Mouse (Mus musculus): ENCODE data around the gene Nfkbib. TPM values are rescaled to one million over a fixed set of nuclear protein-coding genes. Genes with fewer than 3 reads are reported as not detected.

The Nfkbib gene
- polyA plus RNA-seq, 1 experiment from 2014 or later = 31.2 TPM

DNA sequence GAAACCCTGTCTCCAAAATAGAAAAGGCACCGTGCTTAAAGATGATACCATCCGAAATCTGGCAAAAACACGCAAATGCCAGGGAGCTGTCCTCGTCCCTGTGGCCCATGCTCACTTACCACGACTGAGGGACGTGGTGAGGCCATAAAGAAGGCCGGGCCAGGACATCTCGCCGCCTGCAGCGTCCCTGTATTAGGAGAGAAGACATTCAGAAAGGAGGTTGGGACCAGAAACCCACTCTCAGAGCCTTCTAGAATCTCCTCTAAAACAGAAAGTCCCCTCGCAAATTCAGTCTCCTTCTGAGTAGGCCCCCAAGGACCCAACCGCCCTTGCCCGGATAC lies 26.0 kb downstream of the Nfkbib start:
- H3K4me1 ChIP-seq (replicated peaks; ENCODE audit: control insufficient read depth, insufficient read depth) = no peaks in the 10 kb centered on the region
- 1% methylated on average over 13 of the region's 13 CpGs for WGBS
- peak overlapping the region; percentile 86 for H3K4me2 ChIP-seq (replicated peaks; ENCODE audit: low read depth)
- H3K4me3 ChIP-seq (ENCODE audit: low read depth, low read length) = peak overlapping the region; percentile 63
- no peak for DNase-seq (ENCODE audit: low spot score)
- H3K9me3 ChIP-seq (ENCODE audit: control insufficient read depth, low read length) = no peaks in the 10 kb centered on the region
- no peak for TF ChIP-seq CTCF (IDR thresholded peaks at IDR 0.05; ENCODE audit: low read depth)
- TF ChIP-seq EP300 (optimal IDR thresholded peaks at IDR 0.05) = no peak
- H3K27ac ChIP-seq (replicated peaks) = peak overlapping the region; percentile 81
- no peaks in the 10 kb centered on the region; the same call in none of the 2 replicates for H3K36me3 ChIP-seq (ENCODE audit: control insufficient read depth, insufficient read depth, low read length)
- H3K27me3 ChIP-seq (ENCODE audit: control insufficient read depth, insufficient read depth, low read length) = no peaks in the 10 kb centered on the region
- ATAC-seq (ENCODE audit: low FRiP score, low TSS enrichment) = no peak; the same call in none of the 2 replicates
- H3K9ac ChIP-seq (ENCODE audit: low read length) = peak overlapping the region; percentile 70

DNA sequence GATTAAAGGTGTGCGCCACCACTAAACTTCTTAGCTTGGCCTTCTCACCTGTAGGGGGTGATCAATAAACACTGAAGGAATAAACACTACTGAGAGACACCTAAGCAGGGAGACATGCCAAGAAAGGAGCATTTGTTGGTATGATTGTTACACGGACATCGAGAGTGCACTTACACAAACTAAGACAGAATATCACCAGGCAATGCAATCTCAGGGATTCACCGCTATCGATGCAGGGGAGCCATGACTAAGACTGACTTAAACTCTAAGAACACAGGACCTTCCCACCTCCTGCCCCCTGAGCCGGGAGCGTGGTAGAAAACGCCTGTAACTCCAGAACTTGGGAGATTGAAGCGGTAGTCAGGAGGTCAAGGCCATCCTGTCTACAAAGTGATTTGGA lies 26.4 kb downstream of the Nfkbib start:
- no peak for DNase-seq (ENCODE audit: low spot score)
- ATAC-seq (ENCODE audit: low FRiP score, low TSS enrichment) = no peak
- Histone ChIP-seq H3K9ac (ENCODE audit: low read length) (peak overlapping the region; percentile 70), H3K27ac (replicated peaks) (peak overlapping the region; percentile 81), H3K36me3 (ENCODE audit: control insufficient read depth, insufficient read depth, low read length) (no peaks in the 10 kb centered on the region; the same call in none of the 2 replicates), H3K4me1 (replicated peaks; ENCODE audit: control insufficient read depth, insufficient read depth) (no peaks in the 10 kb centered on the region), H3K27me3 (ENCODE audit: control insufficient read depth, insufficient read depth, low read length) (no peaks in the 10 kb centered on the region), H3K4me3 (ENCODE audit: low read depth, low read length) (peak overlapping the region; percentile 63), H3K9me3 (ENCODE audit: control insufficient read depth, low read length) (no peaks in the 10 kb centered on the region), H3K4me2 (replicated peaks; ENCODE audit: low read depth) (peak overlapping the region; percentile 86)
- WGBS = 29% methylated on average over 9 of the region's 9 CpGs
- TF ChIP-seq CTCF (IDR thresholded peaks at IDR 0.05; ENCODE audit: low read depth) (peak; percentile 27), EP300 (optimal IDR thresholded peaks at IDR 0.05) (no peak)

DNA sequence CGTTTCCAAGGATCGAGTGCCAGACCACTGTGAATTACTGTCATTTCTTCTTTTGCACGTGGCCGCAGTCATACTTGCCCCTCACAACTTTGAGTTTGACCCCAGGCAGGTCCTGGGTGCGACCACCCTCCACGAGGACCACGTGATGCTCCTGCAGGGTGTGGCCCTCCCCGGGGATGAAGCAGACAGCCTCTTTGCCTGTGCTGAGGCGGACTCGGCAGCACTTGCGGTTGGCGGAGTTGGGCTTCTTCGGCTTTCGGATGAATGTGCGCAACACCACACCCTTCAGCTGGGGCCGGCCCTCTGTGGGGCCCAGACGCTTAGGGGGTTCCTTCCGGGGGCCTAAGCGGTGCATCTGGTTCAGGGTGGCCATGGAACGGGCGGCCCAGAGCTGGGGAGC lies 27.5 kb downstream of the Nfkbib start:
- Histone ChIP-seq H3K9ac (ENCODE audit: low read length) (no peak overlapping the region), H3K27ac (replicated peaks) (no peak overlapping the region), H3K4me1 (replicated peaks; ENCODE audit: control insufficient read depth, insufficient read depth) (no peaks in the 10 kb centered on the region), H3K27me3 (ENCODE audit: control insufficient read depth, insufficient read depth, low read length) (no peaks in the 10 kb centered on the region), H3K36me3 (ENCODE audit: control insufficient read depth, insufficient read depth, low read length) (no peaks in the 10 kb centered on the region; the same call in none of the 2 replicates), H3K4me2 (replicated peaks; ENCODE audit: low read depth) (no peak overlapping the region), H3K9me3 (ENCODE audit: control insufficient read depth, low read length) (no peaks in the 10 kb centered on the region), H3K4me3 (ENCODE audit: low read depth, low read length) (no peak overlapping the region)
- no peak for DNase-seq (ENCODE audit: low spot score)
- 93% methylated on average over 21 of the region's 21 CpGs for WGBS
- TF ChIP-seq CTCF (IDR thresholded peaks at IDR 0.05; ENCODE audit: low read depth) = no peak
- no peak for TF ChIP-seq EP300 (optimal IDR thresholded peaks at IDR 0.05)
- ATAC-seq (ENCODE audit: low FRiP score, low TSS enrichment) = no peak

DNA sequence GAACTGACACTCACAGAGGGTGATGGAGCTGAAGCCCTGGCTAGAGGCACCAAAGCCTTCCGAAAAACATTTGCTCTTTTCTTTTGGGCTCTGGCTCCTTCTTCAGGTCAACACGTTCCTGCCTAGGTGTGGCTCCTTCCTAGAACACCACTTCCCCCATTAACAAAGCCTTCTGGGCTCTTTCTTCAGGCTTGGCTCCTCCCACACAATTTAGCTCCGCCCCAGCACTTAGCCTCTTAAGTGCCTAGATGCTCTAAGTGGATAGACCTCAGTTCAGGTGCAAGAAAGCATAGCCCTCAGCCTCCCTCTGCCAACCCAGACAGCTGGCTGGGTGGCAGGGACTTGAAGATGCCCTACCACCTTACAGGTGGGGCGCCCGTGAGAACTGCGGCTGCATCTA lies 31.6 kb downstream of the Nfkbib start:
- Histone ChIP-seq H3K36me3 (ENCODE audit: control insufficient read depth, insufficient read depth, low read length) (no peaks in the 10 kb centered on the region; the same call in none of the 2 replicates), H3K27ac (replicated peaks) (no peak overlapping the region), H3K4me2 (replicated peaks; ENCODE audit: low read depth) (no peak overlapping the region), H3K4me3 (ENCODE audit: low read depth, low read length) (no peak overlapping the region), H3K27me3 (ENCODE audit: control insufficient read depth, insufficient read depth, low read length) (no peaks in the 10 kb centered on the region), H3K9ac (ENCODE audit: low read length) (no peak overlapping the region), H3K9me3 (ENCODE audit: control insufficient read depth, low read length) (no peaks in the 10 kb centered on the region), H3K4me1 (replicated peaks; ENCODE audit: control insufficient read depth, insufficient read depth) (peaks cover 4% of the 10 kb centered on the region; the same call in 1 of the 2 replicates)
- WGBS = 73% methylated on average over 6 of the region's 6 CpGs
- ATAC-seq (ENCODE audit: low FRiP score, low TSS enrichment) (no peak), DNase-seq (ENCODE audit: low spot score) (no peak)
- TF ChIP-seq EP300 (optimal IDR thresholded peaks at IDR 0.05) (no peak), CTCF (IDR thresholded peaks at IDR 0.05; ENCODE audit: low read depth) (no peak)

DNA sequence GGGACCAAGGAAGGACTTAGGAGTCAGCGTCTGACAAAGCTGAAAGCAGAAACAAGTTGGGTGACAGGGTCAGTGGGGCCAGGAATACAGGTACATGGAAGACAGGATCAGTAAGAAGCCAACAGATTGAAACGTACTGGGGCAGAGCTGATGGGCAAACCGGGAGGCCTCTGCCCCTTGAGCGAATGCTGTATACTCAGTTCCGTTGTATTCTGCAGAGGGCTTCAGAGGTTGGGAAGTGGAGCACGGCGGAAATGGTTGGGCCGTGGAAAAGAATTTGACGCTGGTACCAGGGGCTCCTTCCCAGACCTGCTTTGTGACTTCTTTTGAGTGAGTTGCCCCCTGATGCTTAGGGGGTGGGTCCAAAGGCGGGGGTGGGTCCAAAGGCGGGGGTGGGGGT lies 34.1 kb downstream of the Nfkbib start:
- Histone ChIP-seq H3K4me1 (replicated peaks; ENCODE audit: control insufficient read depth, insufficient read depth) (peaks cover 4% of the 10 kb centered on the region; the same call in 1 of the 2 replicates), H3K9ac (ENCODE audit: low read length) (no peak overlapping the region), H3K36me3 (ENCODE audit: control insufficient read depth, insufficient read depth, low read length) (no peaks in the 10 kb centered on the region; the same call in none of the 2 replicates), H3K9me3 (ENCODE audit: control insufficient read depth, low read length) (no peaks in the 10 kb centered on the region), H3K27ac (replicated peaks) (no peak overlapping the region), H3K4me3 (ENCODE audit: low read depth, low read length) (peak overlapping the region; percentile 34; the same call in 1 of the 2 replicates), H3K4me2 (replicated peaks; ENCODE audit: low read depth) (peak overlapping the region; percentile 66), H3K27me3 (ENCODE audit: control insufficient read depth, insufficient read depth, low read length) (no peaks in the 10 kb centered on the region)
- WGBS = 24% methylated on average over 11 of the region's 11 CpGs
- ATAC-seq (ENCODE audit: low FRiP score, low TSS enrichment) (peak; percentile 3; the same call in 1 of the 2 replicates), DNase-seq (ENCODE audit: low spot score) (no peak)
- TF ChIP-seq CTCF (IDR thresholded peaks at IDR 0.05; ENCODE audit: low read depth) = no peak
- TF ChIP-seq EP300 (optimal IDR thresholded peaks at IDR 0.05) = no peak

DNA sequence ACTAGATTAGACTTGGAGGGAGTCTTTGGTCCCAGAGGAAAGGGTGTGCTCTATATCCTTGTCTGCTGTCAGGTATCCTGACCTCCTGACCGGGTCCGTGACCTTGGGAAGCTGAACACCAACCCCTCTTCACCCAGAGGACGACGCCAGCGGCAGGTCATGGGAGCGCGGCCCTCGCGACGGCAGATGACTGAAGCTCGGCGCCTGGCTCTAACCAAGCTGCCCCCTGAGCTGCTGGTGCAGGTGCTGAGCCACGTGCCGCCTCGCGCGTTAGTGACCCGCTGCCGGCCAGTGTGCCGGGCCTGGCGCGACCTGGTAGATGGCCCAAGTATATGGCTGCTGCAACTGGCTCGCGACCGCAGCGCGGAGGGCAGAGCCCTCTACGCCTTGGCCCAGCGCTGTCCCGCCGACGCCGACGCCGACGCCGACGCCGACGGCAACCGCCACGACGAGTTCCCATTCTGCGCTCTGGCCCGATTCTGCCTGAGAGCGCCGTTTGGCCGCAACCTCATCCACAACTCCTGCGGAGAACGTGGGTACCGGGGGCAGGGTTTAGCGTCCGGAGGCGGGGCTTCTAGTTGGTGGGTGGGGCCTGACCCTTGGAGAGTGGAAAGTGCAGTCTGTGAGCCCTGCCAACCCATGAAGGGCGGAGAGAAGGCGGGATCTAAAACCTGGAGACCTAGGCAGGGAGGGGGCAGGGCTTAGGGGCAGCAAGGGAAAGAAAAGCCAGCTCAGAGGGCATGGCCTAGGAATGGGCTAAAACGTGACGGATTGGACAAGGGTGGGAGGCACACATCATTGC lies 34.8 kb downstream of the Nfkbib start:
- Histone ChIP-seq H3K9me3 (ENCODE audit: control insufficient read depth, low read length) (no peaks in the 10 kb centered on the region), H3K9ac (ENCODE audit: low read length) (peak overlapping the region; percentile 41; the same call in 1 of the 2 replicates), H3K27me3 (ENCODE audit: control insufficient read depth, insufficient read depth, low read length) (no peaks in the 10 kb centered on the region), H3K4me2 (replicated peaks; ENCODE audit: low read depth) (peak overlapping the region; percentile 66), H3K27ac (replicated peaks) (no peak overlapping the region), H3K4me1 (replicated peaks; ENCODE audit: control insufficient read depth, insufficient read depth) (peaks cover 4% of the 10 kb centered on the region; the same call in 1 of the 2 replicates), H3K36me3 (ENCODE audit: control insufficient read depth, insufficient read depth, low read length) (no peaks in the 10 kb centered on the region; the same call in none of the 2 replicates), H3K4me3 (ENCODE audit: low read depth, low read length) (peak overlapping the region; percentile 34)
- ATAC-seq (ENCODE audit: low FRiP score, low TSS enrichment) (peak; percentile 84), DNase-seq (ENCODE audit: low spot score) (peak; percentile 88)
- TF ChIP-seq CTCF (IDR thresholded peaks at IDR 0.05; ENCODE audit: low read depth) (no peak), EP300 (optimal IDR thresholded peaks at IDR 0.05) (no peak)
- 7% methylated on average over 50 of the region's 58 CpGs for WGBS

Measured in stomach, postnatal 0 days (tissue).